Mouse (Mus musculus) MEL (cell line): ENCODE data around the gene Mboat2. TPM values are rescaled to one million over a fixed set of nuclear protein-coding genes. Genes with fewer than 3 reads are reported as not detected.

Experiments used
- DNase-seq: peaks from one replicate; pipeline ENCODE4 v3.0.0; 2011; ENCODE audit warnings: low read depth, low spot score
- H3K27ac ChIP-seq: 2 replicates; pipeline ENCODE4 v1.5.1; 2012; ENCODE audit warnings: low read depth, mild to moderate bottlenecking, control low read depth, low read length, moderate library complexity; ENCODE audit not compliant: control insufficient read depth
- H3K27me3 ChIP-seq, 2 experiments: fragments of 150-350 bp in 1 of 2; sonication (generic) in 1 of 2; 2 replicates each; pipeline ENCODE4 v1.6.1; 2012; ENCODE audit warnings: low read length in 2 of 2, mild to moderate bottlenecking in 2 of 2, improper control_type of control experiment in 1 of 2, moderate library complexity in 1 of 2; ENCODE audit not compliant: insufficient read depth in 2 of 2, control insufficient read depth in 1 of 2
- H3K36me3 ChIP-seq, 2 experiments: 2 replicates each; pipeline ENCODE4 v1.6.1; 2012 to 2014; ENCODE audit warnings: low read length in 2 of 2, improper control_type of control experiment in 1 of 2, inconsistent platforms in 1 of 2, mild to moderate bottlenecking in 1 of 2; ENCODE audit not compliant: insufficient read depth in 2 of 2, control insufficient read depth in 1 of 2
- H3K4me1 ChIP-seq, 2 experiments: fragments of 150-350 bp in 1 of 2; sonication (generic) in 1 of 2; 2 replicates each; pipeline ENCODE4 v1.6.1; 2012; ENCODE audit warnings: low read length in 2 of 2, improper control_type of control experiment in 1 of 2, mild to moderate bottlenecking in 1 of 2; ENCODE audit not compliant: insufficient read depth in 2 of 2, control insufficient read depth in 1 of 2
- H3K4me3 ChIP-seq, 2 experiments: fragments of 150-350 bp in 1 of 2; sonication (generic) in 1 of 2; 2 replicates each; pipeline ENCODE4 v1.5.1; 2012; ENCODE audit warnings: low read depth in 2 of 2, low read length in 2 of 2, mild to moderate bottlenecking in 2 of 2, moderate library complexity in 2 of 2, control low read depth in 1 of 2, improper control_type of control experiment in 1 of 2; ENCODE audit not compliant: control insufficient read depth in 1 of 2, insufficient read depth in 1 of 2
- H3K79me2 ChIP-seq: 2 replicates; pipeline ENCODE4 v1.6.1; 2012; ENCODE audit warnings: mild to moderate bottlenecking, low read length, moderate library complexity; ENCODE audit not compliant: control insufficient read depth, poor library complexity, insufficient read depth
- H3K9ac ChIP-seq: 2 replicates; pipeline ENCODE4 v1.6.1; 2012; ENCODE audit warnings: low read depth, mild to moderate bottlenecking, control low read depth, low read length, moderate library complexity; ENCODE audit not compliant: control insufficient read depth, poor library complexity, severe bottlenecking
- H3K9me3 ChIP-seq: fragments of 150-350 bp; sonication (generic); replicated peaks from 2 replicates; pipeline ENCODE4 v1.6.1; 2012; ENCODE audit warnings: mild to moderate bottlenecking, low read length, improper control_type of control experiment, moderate library complexity; ENCODE audit not compliant: insufficient read depth
- BHLHE40 ChIP-seq: IDR thresholded peaks from 2 replicates; pipeline ENCODE4 v1.6.1; 2012; ENCODE audit warnings: low read depth, mild to moderate bottlenecking, inconsistent platforms, low read length, improper control_type of control experiment, borderline replicate concordance
- CHD2 ChIP-seq: IDR thresholded peaks from 2 replicates; pipeline ENCODE4 v1.6.1; 2011; ENCODE audit warnings: low read length, improper control_type of control experiment
- ELF1 ChIP-seq: IDR thresholded peaks from 2 replicates; pipeline ENCODE4 v1.6.1; 2014; ENCODE audit warnings: low read depth, mild to moderate bottlenecking, inconsistent platforms, low read length, improper control_type of control experiment, moderate library complexity
- EP300 ChIP-seq, 2 experiments: IDR thresholded peaks; 2 replicates each; pipeline ENCODE4 v1.6.1; 2011; ENCODE audit warnings: improper control_type of control experiment in 2 of 2, low read length in 2 of 2, low read depth in 1 of 2, mild to moderate bottlenecking in 1 of 2
- GABPA ChIP-seq: IDR thresholded peaks from 2 replicates; pipeline ENCODE4 v1.6.1; 2012; ENCODE audit warnings: low read depth, mild to moderate bottlenecking, inconsistent platforms, low read length, improper control_type of control experiment, moderate library complexity
- GATA1 ChIP-seq: IDR thresholded peaks from 2 replicates; pipeline ENCODE4 v1.6.1; 2011; ENCODE audit warnings: low read depth, low read length, improper control_type of control experiment
- HCFC1 ChIP-seq: IDR thresholded peaks from 2 replicates; pipeline ENCODE4 v1.6.1; 2012; ENCODE audit warnings: low read depth, mild to moderate bottlenecking, inconsistent platforms, low read length, improper control_type of control experiment, moderate library complexity
- MYB ChIP-seq: IDR thresholded peaks from 2 replicates; pipeline ENCODE4 v1.6.1; 2011; ENCODE audit warnings: mild to moderate bottlenecking, low read depth, low read length, improper control_type of control experiment
- MYC ChIP-seq: IDR thresholded peaks from 2 replicates; pipeline ENCODE4 v1.6.1; 2011; ENCODE audit warnings: low read depth, mild to moderate bottlenecking, low read length, improper control_type of control experiment, moderate library complexity
- POLR2A ChIP-seq, 2 experiments: IDR thresholded peaks; 2 replicates each; pipeline ENCODE4 v1.6.1; 2011 to 2012; ENCODE audit warnings: low read length in 2 of 2, mild to moderate bottlenecking in 2 of 2, control low read depth in 1 of 2, improper control_type of control experiment in 1 of 2, low read depth in 1 of 2, moderate library complexity in 1 of 2; ENCODE audit not compliant: control insufficient read depth in 1 of 2, insufficient read depth in 1 of 2, poor library complexity in 1 of 2
- POLR2AphosphoS2 ChIP-seq: IDR thresholded peaks from 2 replicates; pipeline ENCODE4 v1.6.1; 2011; ENCODE audit warnings: low read length, improper control_type of control experiment
- POLR2AphosphoS5 ChIP-seq: IDR thresholded peaks from 2 replicates; pipeline ENCODE4 v1.6.1; 2012; ENCODE audit warnings: low read depth, borderline replicate concordance, mild to moderate bottlenecking, inconsistent platforms, low read length, moderate library complexity, mixed read lengths
- RAD21 ChIP-seq: IDR thresholded peaks from 2 replicates; pipeline ENCODE4 v1.6.1; 2011; ENCODE audit warnings: mild to moderate bottlenecking, low read depth, low read length, improper control_type of control experiment
- TAL1 ChIP-seq: IDR thresholded peaks from 2 replicates; pipeline ENCODE4 v1.6.1; 2012; ENCODE audit warnings: mild to moderate bottlenecking, inconsistent platforms, low read length, moderate library complexity, mixed read lengths
- TBP ChIP-seq: IDR thresholded peaks from 2 replicates; pipeline ENCODE4 v1.8.0; 2011; ENCODE audit warnings: low read depth, low read length, improper control_type of control experiment
- TCF12 ChIP-seq: IDR thresholded peaks from 2 replicates; pipeline ENCODE4 v1.6.1; 2014; ENCODE audit warnings: low read depth, mild to moderate bottlenecking, inconsistent platforms, low read length, improper control_type of control experiment, moderate library complexity
- USF1 ChIP-seq: IDR thresholded peaks from 2 replicates; pipeline ENCODE4 v1.6.1; 2014; ENCODE audit warnings: low read depth, mild to moderate bottlenecking, inconsistent platforms, low read length, improper control_type of control experiment, moderate library complexity
- polyA plus RNA-seq, 2 experiments: library from polyadenylated mRNA; stranded (reverse) in 1 of 2; unstranded in 1 of 2; fragments of >175 nt in 1 of 2; fragments of >200 nt in 1 of 2; gene quantifications; 2 replicates each; pipeline versions ENCODE4 v1.2.1 to v1.2.4; 2012; ENCODE audit warnings: low replicate concordance in 2 of 2, low read depth in 1 of 2; ENCODE audit not compliant: insufficient read length in 2 of 2, insufficient read depth in 1 of 2, missing spikeins in 1 of 2
- total RNA-seq: library from RNA; depleted of rRNA; stranded (reverse); fragments of 300-350 nt; gene quantifications from 2 replicates; pipeline ENCODE4 v1.2.3, GENCODE M21; 2012

Mboat2 gene
- total and polyA plus RNA-seq, 3 experiments = 13.5 TPM; not detected in 1

DNA sequence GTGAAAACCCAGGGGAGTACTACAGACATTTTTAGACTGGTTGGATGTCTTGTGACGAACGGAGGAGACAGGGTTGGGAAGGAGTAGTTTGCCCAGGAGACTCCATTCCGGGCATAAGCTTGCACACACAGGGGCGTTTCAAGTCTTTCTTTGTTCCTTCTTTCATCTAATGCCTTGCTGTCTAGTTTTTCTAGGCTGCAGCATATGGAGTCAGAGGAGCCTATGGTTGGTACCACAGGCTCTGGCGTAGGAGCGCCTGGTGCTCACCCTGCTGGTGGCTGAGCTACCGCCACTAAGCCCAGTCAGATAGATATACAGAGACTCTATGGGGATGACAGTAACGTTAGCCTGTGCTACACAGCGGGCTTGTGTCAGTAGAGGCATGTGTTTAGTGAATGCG lies 42.0 kb downstream of the Mboat2 start:
- Histone ChIP-seq H3K9ac (no peak overlapping the region), H3K4me3 (no peak overlapping the region), H3K79me2 (0 out of 2 replicates have a peak, but pooled peaks cover 2% of the 10 kb centered on the region), H3K36me3 (peaks cover 0 to 12% of the 10 kb centered on the region in 2 experiments; a peak in 2 of 4 replicates), H3K27me3 (no peaks in the 10 kb centered on the region), H3K27ac (no peak overlapping the region), H3K9me3 (no peaks in the 10 kb centered on the region), H3K4me1 (peaks cover 26 to 27% of the 10 kb centered on the region in 2 experiments)
- no peak for TF ChIP-seq RAD21
- no peak for TF ChIP-seq HCFC1
- no peak for TF ChIP-seq POLR2AphosphoS2
- TF ChIP-seq TBP = no peak
- TF ChIP-seq MYC = no peak
- no peak for TF ChIP-seq MYB
- TF ChIP-seq POLR2A (IDR thresholded peaks at IDR 0.05; ENCODE audit: control insufficient read depth in 1 of 2, insufficient read depth in 1 of 2, low read depth in 1 of 2, low read length in 2 of 2, poor library complexity in 1 of 2) = no peak
- TF ChIP-seq CHD2 = no peak
- no peak for TF ChIP-seq GATA1
- TF ChIP-seq TCF12 = no peak
- no peak for DNase-seq

DNA sequence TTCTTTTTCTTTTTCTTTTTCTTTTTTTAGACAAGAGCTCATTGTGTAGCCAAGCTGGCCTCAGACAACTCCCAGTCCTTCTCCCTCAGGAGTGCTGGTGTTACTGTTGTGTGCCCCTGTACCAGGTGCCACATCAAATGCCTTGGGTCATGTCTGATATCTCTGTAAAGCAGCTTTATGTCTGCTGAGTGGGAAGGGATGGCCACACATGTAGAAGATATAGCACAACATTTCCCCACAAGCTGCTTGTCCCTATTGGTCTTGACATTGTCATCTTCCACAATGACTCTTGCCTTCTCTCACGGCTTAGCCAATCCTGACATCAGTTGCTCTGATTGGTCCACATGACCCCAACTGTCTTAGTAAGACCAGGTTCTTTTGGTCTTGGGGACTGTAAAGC lies 45.2 kb downstream of the Mboat2 start:
- H3K9me3 ChIP-seq = no peaks in the 10 kb centered on the region
- peaks cover 45 to 54% of the 10 kb centered on the region in 2 experiments for H3K4me1 ChIP-seq
- H3K27ac ChIP-seq = no peak overlapping the region
- TF ChIP-seq TCF12 (peak; percentile 19; the same call in 1 of the 2 replicates), USF1 (peak; percentile 46; the same call in 1 of the 2 replicates), ELF1 (no peak), TAL1 (peak; percentile 45), EP300 (IDR thresholded peaks at IDR 0.05; ENCODE audit: low read depth in 1 of 2, low read length in 2 of 2) (peak in 1 of 2 experiments; percentile 13; a peak in 1 of 4 replicates), GABPA (no peak)
- H3K9ac ChIP-seq = no peak overlapping the region
- peak; percentile 47 for DNase-seq
- H3K27me3 ChIP-seq = no peaks in the 10 kb centered on the region
- 0 out of 2 replicates have a peak, but pooled peaks cover 2% of the 10 kb centered on the region for H3K79me2 ChIP-seq
- no peak overlapping the region for H3K4me3 ChIP-seq
- peaks cover 0 to 35% of the 10 kb centered on the region in 2 experiments; a peak in 2 of 4 replicates for H3K36me3 ChIP-seq

DNA sequence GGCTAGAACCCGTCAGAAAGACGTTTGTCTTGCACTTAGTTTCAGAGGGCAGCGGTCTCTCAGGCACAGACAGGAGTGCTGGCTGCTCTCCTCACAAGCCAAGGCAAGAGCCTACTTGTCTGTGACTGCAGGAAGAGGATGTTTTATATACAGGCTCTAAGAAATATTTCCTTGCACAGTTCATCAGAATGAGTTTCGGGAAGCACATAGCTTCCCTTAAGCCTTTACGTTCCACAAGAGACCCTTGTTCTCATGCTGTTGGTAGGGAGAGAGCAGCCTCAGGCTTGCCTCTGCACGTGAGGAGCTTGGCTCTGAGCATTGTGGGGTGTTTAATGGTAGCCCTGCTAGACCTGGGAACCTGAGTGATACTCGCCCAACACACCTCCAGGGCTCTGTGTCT lies 46.6 kb downstream of the Mboat2 start:
- peak overlapping the region; percentile 4; the same call in 1 of the 2 replicates for H3K27ac ChIP-seq
- TF ChIP-seq POLR2AphosphoS5 (no peak), BHLHE40 (no peak)
- no peak overlapping the region for H3K4me3 ChIP-seq
- no peaks in the 10 kb centered on the region for H3K27me3 ChIP-seq
- H3K9ac ChIP-seq = no peak overlapping the region
- H3K36me3 ChIP-seq = peaks cover 0 to 36% of the 10 kb centered on the region in 2 experiments; a peak in 2 of 4 replicates
- no peak for DNase-seq
- peaks cover 47 to 50% of the 10 kb centered on the region in 2 experiments for H3K4me1 ChIP-seq
- H3K79me2 ChIP-seq = 0 out of 2 replicates have a peak, but pooled peaks cover 2% of the 10 kb centered on the region
- H3K9me3 ChIP-seq = no peaks in the 10 kb centered on the region
